Mouse (Mus musculus): Measurements from ENCODE around the gene Pvalb. TPM values are rescaled to one million over a fixed set of nuclear protein-coding genes. Genes with fewer than 3 reads are reported as not detected.

Gene Pvalb
- polyA plus RNA-seq, 1 experiment from 2014 or later: not detected

- peak; percentile 60 for TF ChIP-seq CTCF (IDR thresholded peaks at IDR 0.05; ENCODE audit: low read depth)
- DNase-seq (peak; percentile 55), ATAC-seq (ENCODE audit: insufficient read depth) (peak; percentile 47; the same call in 1 of the 2 replicates)
- H3K4me2 ChIP-seq: peak overlapping the region; percentile 1; the same call in 1 of the 2 replicates
- H3K27ac ChIP-seq (ENCODE audit: low read depth): no peak overlapping the region
- H3K27me3 ChIP-seq (ENCODE audit: insufficient read depth, low read length): no peaks in the 10 kb centered on the region
- H3K4me1 ChIP-seq (ENCODE audit: insufficient read depth): 0 out of 2 replicates have a peak, but pooled peaks cover 3% of the 10 kb centered on the region
- no peak overlapping the region for H3K9ac ChIP-seq
- H3K9me3 ChIP-seq (ENCODE audit: low read depth, low read length): no peaks in the 10 kb centered on the region
- 9% methylated on average over 13 of the region's 13 CpGs for WGBS
- no peak overlapping the region for H3K4me3 ChIP-seq (ENCODE audit: low read depth, low read length)
- H3K36me3 ChIP-seq (ENCODE audit: insufficient read depth): no peaks in the 10 kb centered on the region
Observed at GRCm38 (mm10) chr15:78231346-78232331, 25.4 kb upstream of the Pvalb start.

DNA sequence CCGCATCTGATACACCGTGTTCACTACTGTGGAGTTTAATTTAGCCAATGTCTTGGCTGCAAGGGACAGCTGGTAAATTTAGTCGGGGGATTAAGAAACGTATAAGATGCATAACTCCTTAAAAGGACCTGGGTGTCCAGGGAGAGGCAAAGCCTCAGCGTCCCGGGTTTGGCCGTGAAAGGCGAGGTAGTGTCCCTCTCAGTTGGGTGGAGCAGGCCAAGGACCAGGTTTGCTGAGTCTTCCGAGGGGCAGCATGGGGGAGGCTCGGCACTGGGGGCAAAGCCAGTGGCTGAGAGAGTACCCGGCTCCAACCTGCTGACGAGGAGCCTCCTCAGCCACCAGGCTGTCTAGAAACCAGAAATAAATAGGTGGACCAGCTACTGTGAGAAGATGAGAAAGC lies 21.6 kb upstream of the Pvalb start:
- H3K4me2 ChIP-seq: no peak overlapping the region
- H3K27ac ChIP-seq (ENCODE audit: low read depth): no peak overlapping the region
- H3K9me3 ChIP-seq (ENCODE audit: low read depth, low read length): no peaks in the 10 kb centered on the region
- TF ChIP-seq CTCF (IDR thresholded peaks at IDR 0.05; ENCODE audit: low read depth): no peak
- no peaks in the 10 kb centered on the region for H3K36me3 ChIP-seq (ENCODE audit: insufficient read depth)
- H3K4me3 ChIP-seq (ENCODE audit: low read depth, low read length): no peak overlapping the region
- ATAC-seq (ENCODE audit: insufficient read depth): no peak
- no peak overlapping the region for H3K9ac ChIP-seq
- no peaks in the 10 kb centered on the region for H3K27me3 ChIP-seq (ENCODE audit: insufficient read depth, low read length)
- 80% methylated on average over 12 of the region's 12 CpGs for WGBS
- no peak for DNase-seq
- 0 out of 2 replicates have a peak, but pooled peaks cover 3% of the 10 kb centered on the region for H3K4me1 ChIP-seq (ENCODE audit: insufficient read depth)

DNA sequence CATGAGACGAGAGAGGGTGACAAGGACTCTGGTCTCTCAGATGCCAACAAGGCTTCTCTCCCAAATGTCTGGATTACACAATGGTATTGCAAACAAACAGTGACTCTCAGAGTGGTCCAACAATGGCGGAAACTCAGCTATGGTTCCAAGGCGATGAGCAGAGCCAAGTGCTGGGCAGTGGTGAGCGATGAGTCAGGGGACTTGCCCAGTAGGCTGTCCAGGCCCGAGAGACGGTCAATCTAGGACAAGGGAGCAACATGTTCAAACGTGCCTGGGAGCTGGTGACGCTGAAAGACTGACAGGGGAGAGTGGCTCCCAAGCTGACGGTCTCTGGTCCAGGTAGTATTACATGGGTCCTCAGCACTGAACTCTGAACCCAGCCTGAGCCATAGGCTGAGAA lies 9.1 kb upstream of the Pvalb start:
- no peak overlapping the region for H3K4me2 ChIP-seq
- no peak overlapping the region for H3K27ac ChIP-seq (ENCODE audit: low read depth)
- H3K9ac ChIP-seq: no peak overlapping the region
- 73% methylated on average over 9 of the region's 9 CpGs for WGBS
- DNase-seq: no peak
- H3K27me3 ChIP-seq (ENCODE audit: insufficient read depth, low read length): no peaks in the 10 kb centered on the region
- H3K4me3 ChIP-seq (ENCODE audit: low read depth, low read length): no peak overlapping the region
- H3K36me3 ChIP-seq (ENCODE audit: insufficient read depth): no peaks in the 10 kb centered on the region
- no peaks in the 10 kb centered on the region for H3K9me3 ChIP-seq (ENCODE audit: low read depth, low read length)
- ATAC-seq (ENCODE audit: insufficient read depth): no peak
- TF ChIP-seq CTCF (IDR thresholded peaks at IDR 0.05; ENCODE audit: low read depth): no peak
- no peaks in the 10 kb centered on the region for H3K4me1 ChIP-seq (ENCODE audit: insufficient read depth)

GRCm38 (mm10) chr15:78211367-78211766 lies 5.2 kb upstream of the Pvalb start:
- no peak overlapping the region for H3K9ac ChIP-seq
- H3K4me2 ChIP-seq: no peak overlapping the region
- no peaks in the 10 kb centered on the region for H3K9me3 ChIP-seq (ENCODE audit: low read depth, low read length)
- no peaks in the 10 kb centered on the region for H3K4me1 ChIP-seq (ENCODE audit: insufficient read depth)
- no peak overlapping the region for H3K27ac ChIP-seq (ENCODE audit: low read depth)
- DNase-seq: no peak
- TF ChIP-seq CTCF (IDR thresholded peaks at IDR 0.05; ENCODE audit: low read depth): no peak
- no peaks in the 10 kb centered on the region for H3K27me3 ChIP-seq (ENCODE audit: insufficient read depth, low read length)
- H3K36me3 ChIP-seq (ENCODE audit: insufficient read depth): no peaks in the 10 kb centered on the region
- no peak overlapping the region for H3K4me3 ChIP-seq (ENCODE audit: low read depth, low read length)
- no peak for ATAC-seq (ENCODE audit: insufficient read depth)
- 73% methylated on average over 8 of the region's 8 CpGs for WGBS

DNA sequence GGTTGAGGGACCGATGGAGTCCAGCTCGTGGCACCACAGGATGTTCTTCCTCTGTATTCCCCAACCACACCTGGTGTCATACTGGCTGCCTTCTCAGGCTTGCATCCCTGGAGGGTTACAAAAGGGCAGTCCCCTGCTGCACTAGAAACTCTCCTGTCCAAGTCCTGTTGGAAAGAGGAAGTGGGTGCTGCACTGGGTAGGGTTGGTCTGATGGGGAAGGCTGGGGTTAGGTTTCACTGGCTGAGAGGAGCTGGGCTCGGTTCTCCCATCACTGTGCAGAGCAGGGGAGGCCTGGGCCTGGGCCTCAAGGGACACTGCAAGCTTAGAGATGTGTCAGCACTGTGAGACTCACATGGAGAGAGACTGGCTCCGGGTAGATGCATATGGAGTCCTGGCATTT lies 4.0 kb upstream of the Pvalb start:
- 84% methylated on average over 4 of the region's 4 CpGs for WGBS
- DNase-seq (no peak), ATAC-seq (ENCODE audit: insufficient read depth) (no peak)
- Histone ChIP-seq H3K27ac (ENCODE audit: low read depth) (no peak overlapping the region), H3K27me3 (ENCODE audit: insufficient read depth, low read length) (peaks cover 2% of the 10 kb centered on the region), H3K9ac (no peak overlapping the region), H3K4me1 (ENCODE audit: insufficient read depth) (no peaks in the 10 kb centered on the region), H3K9me3 (ENCODE audit: low read depth, low read length) (no peaks in the 10 kb centered on the region), H3K4me3 (ENCODE audit: low read depth, low read length) (no peak overlapping the region), H3K36me3 (ENCODE audit: insufficient read depth) (no peaks in the 10 kb centered on the region), H3K4me2 (no peak overlapping the region)
- no peak for TF ChIP-seq CTCF (IDR thresholded peaks at IDR 0.05; ENCODE audit: low read depth)

GRCm38 (mm10) chr15:78205192-78205591 lies 1.0 kb downstream of the Pvalb start:
- ATAC-seq (ENCODE audit: insufficient read depth): peak; percentile 41; the same call in 1 of the 2 replicates
- no peaks in the 10 kb centered on the region for H3K9me3 ChIP-seq (ENCODE audit: low read depth, low read length)
- 0 out of 2 replicates have a peak, but pooled peaks cover 3% of the 10 kb centered on the region for H3K4me1 ChIP-seq (ENCODE audit: insufficient read depth)
- DNase-seq: peak; percentile 41
- H3K36me3 ChIP-seq (ENCODE audit: insufficient read depth): no peaks in the 10 kb centered on the region
- WGBS: 38% methylated on average over 3 of the region's 3 CpGs
- H3K9ac ChIP-seq: no peak overlapping the region
- H3K4me2 ChIP-seq: no peak overlapping the region
- H3K27me3 ChIP-seq (ENCODE audit: insufficient read depth, low read length): peaks cover 44% of the 10 kb centered on the region
- peak; percentile 48 for TF ChIP-seq CTCF (IDR thresholded peaks at IDR 0.05; ENCODE audit: low read depth)
- H3K4me3 ChIP-seq (ENCODE audit: low read depth, low read length): no peak overlapping the region
- H3K27ac ChIP-seq (ENCODE audit: low read depth): no peak overlapping the region
